9 mouse cellular contexts compared by ENCODE assay signal in the genomic region with DNA sequence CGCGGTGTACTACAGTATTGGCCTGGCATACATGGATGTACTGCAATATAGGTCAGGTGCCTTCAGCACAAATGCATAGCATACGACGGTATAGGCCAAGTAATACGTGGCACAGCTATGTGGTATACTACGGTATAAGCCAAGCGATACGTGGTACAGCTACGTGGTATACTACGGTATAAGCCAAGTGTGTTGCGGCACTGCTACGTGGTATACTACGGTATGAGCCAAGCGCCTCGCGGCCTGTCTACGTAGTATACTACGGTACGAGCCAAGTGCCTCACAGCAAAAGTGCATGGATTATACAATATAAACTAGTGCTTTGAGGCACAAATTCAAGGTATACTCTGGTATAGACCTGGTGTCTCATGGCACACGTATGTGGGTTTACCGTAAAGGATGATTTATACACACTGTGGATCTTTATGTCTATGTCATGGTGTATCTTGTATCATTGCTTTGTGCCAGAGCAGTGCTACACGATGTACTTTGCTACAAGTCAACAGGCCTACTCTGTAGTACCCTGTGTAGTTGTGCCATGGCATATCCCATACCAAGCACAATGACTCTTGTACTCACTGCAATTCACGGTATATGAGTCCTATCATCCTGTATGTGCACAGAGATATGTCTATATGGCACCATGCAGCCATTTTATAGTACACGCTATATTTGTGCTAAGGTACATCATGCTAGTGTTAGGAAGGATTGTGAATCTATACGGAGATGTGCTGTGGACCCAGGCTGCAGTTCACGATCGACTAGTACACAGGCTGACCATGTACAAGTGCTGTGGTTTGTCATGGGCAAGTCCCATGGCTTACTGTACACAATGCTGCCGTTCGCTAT.
DNase-seq lines count a peak whose midpoint lies in the region; ATAC-seq and TF ChIP-seq lines count a peak whose summit lies in the region.
"Had no signal": no experiment of that assay in that cellular context is flagged by ENCODE, and none has a peak within 500 bp of the region (broad histone marks: within the 10 kb centered on the region; RNA-seq: fewer than 3 reads in every experiment).

No protein-coding gene starts in this region.

- no peaks in the 10 kb centered on the region for H3K27me3 ChIP-seq in kidney, postnatal 0 days (ENCODE audit: insufficient read depth, low read length)
- 0 out of 2 replicates have a peak, but pooled peaks cover 4% of the 10 kb centered on the region for H3K27me3 ChIP-seq in forebrain, embryonic 13.5 days
- no peaks in the 10 kb centered on the region for H3K27me3 ChIP-seq in stomach, embryonic 15.5 days (replicated peaks)
- H3K27me3 ChIP-seq: Patski had no signal

- DNase-seq in kidney, postnatal 0 days (ENCODE audit: low spot score) = peak; percentile 20
- no peak for DNase-seq in kidney, postnatal 10 days
- peak; percentile 39 for DNase-seq in liver
- DNase-seq in testis, postnatal 14 days (ENCODE audit: low spot score) = no peak
- DNase-seq in gastrocnemius, postnatal 4 days (ENCODE audit: low spot score in 2 of 2) = no peak
- no peak for DNase-seq in left cerebral cortex, adult 18-20 months (ENCODE audit: low spot score in 2 of 2)

- WGBS in kidney, postnatal 0 days = 68% methylated on average over 29 of the region's 29 CpGs
- 55% methylated on average over 29 of the region's 29 CpGs for WGBS in forebrain, embryonic 13.5 days
- 68% methylated on average over 29 of the region's 29 CpGs for WGBS in stomach, embryonic 15.5 days

- TF ChIP-seq CTCF in kidney, postnatal 0 days (IDR thresholded peaks at IDR 0.05; ENCODE audit: low read depth) = no peak

- peaks cover 3% of the 10 kb centered on the region; the same call in 1 of the 2 replicates for H3K9me3 ChIP-seq in kidney, postnatal 0 days (replicated peaks; ENCODE audit: low read length)
- peaks cover 48% of the 10 kb centered on the region for H3K9me3 ChIP-seq in forebrain, embryonic 13.5 days (replicated peaks)
- H3K9me3 ChIP-seq in stomach, embryonic 15.5 days = peaks cover 3% of the 10 kb centered on the region; the same call in 1 of the 2 replicates

- no peaks in the 10 kb centered on the region for H3K36me3 ChIP-seq in kidney, postnatal 0 days (ENCODE audit: insufficient read depth, low read length)
- 0 out of 2 replicates have a peak, but pooled peaks cover 3% of the 10 kb centered on the region for H3K36me3 ChIP-seq in forebrain, embryonic 13.5 days (ENCODE audit: poor library complexity, severe bottlenecking)
- no peaks in the 10 kb centered on the region for H3K36me3 ChIP-seq in stomach, embryonic 15.5 days

- H3K27ac ChIP-seq in kidney, postnatal 0 days = no peak overlapping the region
- H3K27ac ChIP-seq in forebrain, embryonic 13.5 days = no peak overlapping the region
- H3K27ac ChIP-seq in stomach, embryonic 15.5 days = no peak overlapping the region

- H3K4me2 ChIP-seq in kidney, postnatal 0 days (ENCODE audit: low read length) = peak overlapping the region; percentile 51
- H3K4me2 ChIP-seq in forebrain, embryonic 13.5 days = peak overlapping the region; percentile 56
- H3K4me2 ChIP-seq in stomach, embryonic 15.5 days = peak overlapping the region; percentile 52

- ATAC-seq in kidney, postnatal 0 days (replicated peaks; ENCODE audit: low FRiP score, low read depth) = no peak
- peak; percentile 75 for ATAC-seq in forebrain, embryonic 13.5 days
- peak; percentile 63; the same call in 1 of the 2 replicates for ATAC-seq in stomach, embryonic 15.5 days (ENCODE audit: insufficient read depth, low FRiP score, low read depth)
- ATAC-seq: Patski had no signal

- peak overlapping the region; percentile 15; the same call in 1 of the 2 replicates for H3K4me3 ChIP-seq in kidney, postnatal 0 days (replicated peaks; ENCODE audit: low read depth, low read length)
- peak overlapping the region; percentile 28 for H3K4me3 ChIP-seq in forebrain, embryonic 13.5 days
- peak overlapping the region; percentile 28 for H3K4me3 ChIP-seq in stomach, embryonic 15.5 days (replicated peaks)

- no peaks in the 10 kb centered on the region; the same call in 1 of the 2 replicates for H3K4me1 ChIP-seq in kidney, postnatal 0 days (replicated peaks; ENCODE audit: insufficient read depth, low read length)
- peaks cover 13% of the 10 kb centered on the region; the same call in 1 of the 2 replicates for H3K4me1 ChIP-seq in forebrain, embryonic 13.5 days
- H3K4me1 ChIP-seq in stomach, embryonic 15.5 days = peaks cover 21% of the 10 kb centered on the region

- no peak overlapping the region for H3K9ac ChIP-seq in kidney, postnatal 0 days (ENCODE audit: low read depth, low read length)
- peak overlapping the region; percentile 48; the same call in 1 of the 2 replicates for H3K9ac ChIP-seq in forebrain, embryonic 13.5 days
- H3K9ac ChIP-seq in stomach, embryonic 15.5 days = no peak overlapping the region

Comparison
In these comparisons a context has a peak if more than half of its experiments do, and no peak if none do; other contexts are left out.
1. DNase-seq: peak in kidney, postnatal 0 days (single experiment) and liver (single experiment); none in kidney, postnatal 10 days (single experiment), testis, postnatal 14 days (single experiment), gastrocnemius, postnatal 4 days (0 of 2) and left cerebral cortex, adult 18-20 months (0 of 2).
2. Peak in every context shown above with its lines, with median percentiles within 50 percentile points of each other: H3K4me2 ChIP-seq and H3K4me3 ChIP-seq.